Mouse (Mus musculus): ENCODE measurements at regions not wholly inside any gene's neighbourhood (a gene's known extent, or its start where the extent isn't known, plus 50 kb on each side); places are given as distances from the start of the nearest gene placed in this dataset.

GRCm38 (mm10) chr6:135629236-135629635 lies 266.9 kb downstream of the Emp1 start:
- DNase-seq: no peak

GRCm38 (mm10) chr6:135632671-135633070 lies 270.3 kb downstream of the Emp1 start:
- DNase-seq: no peak

GRCm38 (mm10) chr6:135636648-135637047 lies 274.3 kb downstream of the Emp1 start:
- DNase-seq: no peak

GRCm38 (mm10) chr6:135642711-135643110 lies 280.4 kb downstream of the Emp1 start:
- DNase-seq: no peak

- no peak for DNase-seq
Measured at GRCm38 (mm10) chr6:135646177-135646576, 283.8 kb downstream of the Emp1 start.

- DNase-seq: no peak
Measured at GRCm38 (mm10) chr6:135653002-135653401, 290.7 kb downstream of the Emp1 start.

GRCm38 (mm10) chr6:135662386-135662785 lies 300.0 kb downstream of the Emp1 start:
- peak; percentile 11 for DNase-seq

DNA sequence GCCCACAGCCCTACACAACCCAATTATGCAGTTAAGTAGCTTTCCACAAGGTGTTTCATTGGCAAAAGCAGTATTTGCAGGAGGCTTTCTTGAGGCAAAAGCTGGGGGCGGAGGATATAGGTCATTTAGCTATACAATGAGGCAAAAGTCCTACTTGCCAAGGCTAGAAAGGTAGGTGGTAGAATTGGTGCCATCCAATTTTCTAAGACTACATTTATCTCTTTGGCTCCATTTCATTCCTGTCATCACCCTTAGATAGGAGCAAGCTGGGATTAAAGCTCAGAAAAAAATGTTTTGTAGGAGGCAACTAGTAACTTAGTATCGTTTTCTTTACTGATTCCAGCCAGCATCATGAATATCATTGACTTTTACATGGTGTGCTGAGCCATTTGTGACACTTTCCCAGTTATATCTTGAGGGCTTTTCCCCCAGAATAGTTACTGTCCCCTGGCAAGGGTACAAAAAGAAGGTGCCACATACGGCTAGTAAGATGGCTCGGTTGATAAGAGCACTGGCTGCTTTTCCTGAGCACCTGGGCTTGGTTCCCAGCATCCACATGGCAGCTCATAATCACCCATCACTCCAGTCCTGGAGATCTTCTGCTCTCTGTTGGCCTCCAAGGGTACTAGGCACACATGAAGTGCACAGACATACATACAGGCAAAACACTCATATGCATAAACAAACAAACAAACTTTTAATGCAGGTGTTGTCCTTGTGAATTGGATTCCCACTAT lies 300.6 kb downstream of the Emp1 start:
- no peak for DNase-seq

All from cerebellum, adult 9-11 months (tissue).